Mouse (Mus musculus) stomach, embryonic 14.5 days (tissue): ENCODE measurements around the gene Smim27. TPM values are rescaled to one million over a fixed set of nuclear protein-coding genes. Genes with fewer than 3 reads are reported as not detected.
A peak's percentile ranks its signal among the peaks of the same experiment; 100 is the strongest.
"Not testable (repeated sequence)": the region's sequence is repeated elsewhere in the genome, so short reads cannot be mapped to it uniquely, and the experiment has no call there.

Experiments
- ATAC-seq: fragments of 200-750 bp; cut with Nextera tagmentation; 2 replicates; pipeline ENCODE4 v1.8.0; 2017; ENCODE audit warnings: low read depth, moderate TSS enrichment; ENCODE audit not compliant: insufficient number of reproducible peaks, insufficient read depth, low FRiP score
- H3K27ac ChIP-seq: fragments of 300-500 bp; sonication (generic); 2 replicates; pipeline ENCODE4 v1.5.1; 2014; ENCODE audit warnings: mild to moderate bottlenecking, low read length, moderate library complexity, mixed read lengths
- H3K27me3 ChIP-seq: fragments of 300-500 bp; sonication (generic); 2 replicates; pipeline ENCODE4 v1.6.1; 2014; ENCODE audit warnings: low read length, control low read depth, mixed read lengths; ENCODE audit not compliant: control insufficient read depth, insufficient read depth
- H3K36me3 ChIP-seq: fragments of 300-500 bp; sonication (generic); 2 replicates; pipeline ENCODE4 v1.6.1; 2014; ENCODE audit warnings: mild to moderate bottlenecking, control low read depth, low read length, moderate library complexity, mixed read lengths; ENCODE audit not compliant: control insufficient read depth, insufficient read depth
- H3K4me1 ChIP-seq: fragments of 300-500 bp; sonication (generic); 2 replicates; pipeline ENCODE4 v1.6.1; 2014; ENCODE audit warnings: low read length, control low read depth, mixed read lengths; ENCODE audit not compliant: control insufficient read depth, insufficient read depth
- H3K4me2 ChIP-seq: fragments of 300-500 bp; sonication (generic); replicated peaks from 2 replicates; pipeline ENCODE4 v1.6.1; 2014; ENCODE audit warnings: low read depth, low read length, control low read depth
- H3K4me3 ChIP-seq: fragments of 300-500 bp; sonication (generic); 2 replicates; pipeline ENCODE4 v1.5.1; 2014; ENCODE audit warnings: low read depth, low read length, control low read depth
- H3K9ac ChIP-seq: fragments of 300-500 bp; sonication (generic); replicated peaks from 2 replicates; pipeline ENCODE4 v1.6.1; 2014; ENCODE audit warnings: low read depth, mild to moderate bottlenecking, control low read depth, low read length, moderate library complexity, mixed read lengths
- H3K9me3 ChIP-seq: fragments of 300-500 bp; sonication (generic); 2 replicates; pipeline ENCODE4 v1.6.1; 2016; ENCODE audit warnings: low read depth, low read length, control low read depth; ENCODE audit not compliant: control insufficient read depth
- WGBS: fragments of 180-500 bp; shearing (Covaris S2); extraction: QIAGEN DNeasy Blood & Tissue Kit; methylation state at CpG from one replicate; pipeline ENCODE4 v1.1.7; 2014; 5-methylcytosine and 5-hydroxymethylcytosine counted together
- polyA plus RNA-seq: library from polyadenylated mRNA; unstranded; fragments of >200 nt; fragmentation: Nextera tagmentation; extraction: Ambion mirVana; gene quantifications from 2 replicates; pipeline ENCODE4 v1.2.1, GENCODE M21; 2014

Smim27 gene
- polyA plus RNA-seq, 1 experiment from 2014 or later, result 48.8 TPM

DNA sequence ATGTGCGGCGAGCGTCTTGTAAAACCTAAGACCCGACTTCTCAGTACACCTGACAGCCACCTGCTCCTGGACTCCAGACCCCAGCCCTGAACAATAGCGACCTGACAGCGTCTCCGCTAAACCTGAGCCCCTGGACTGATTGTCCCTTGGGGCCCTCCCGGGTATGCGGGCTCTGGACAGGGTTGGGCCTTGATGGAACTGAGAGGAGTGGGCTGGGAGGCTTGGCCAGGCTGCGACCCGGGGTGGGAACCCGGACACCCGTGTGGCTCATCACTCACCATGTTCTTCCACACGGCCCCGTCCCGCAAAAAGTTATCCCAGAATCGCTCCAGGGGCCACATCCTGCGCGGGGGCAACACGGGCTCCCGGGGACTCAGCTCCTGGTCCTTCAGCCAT, 9.5 kb downstream of the Smim27 start:
- Histone ChIP-seq H3K9ac (peak overlapping the region; percentile 85), H3K36me3 (peaks cover 6% of the 10 kb centered on the region; the same call in 1 of the 2 replicates), H3K27me3 (no peaks in the 10 kb centered on the region), H3K9me3 (no peaks in the 10 kb centered on the region), H3K4me3 (peak overlapping the region; percentile 80), H3K4me2 (peak overlapping the region; percentile 77), H3K27ac (no peak overlapping the region), H3K4me1 (peaks cover 3% of the 10 kb centered on the region)
- peak; percentile 53 for ATAC-seq
- WGBS, result 1% methylated on average over 21 of the region's 21 CpGs

DNA sequence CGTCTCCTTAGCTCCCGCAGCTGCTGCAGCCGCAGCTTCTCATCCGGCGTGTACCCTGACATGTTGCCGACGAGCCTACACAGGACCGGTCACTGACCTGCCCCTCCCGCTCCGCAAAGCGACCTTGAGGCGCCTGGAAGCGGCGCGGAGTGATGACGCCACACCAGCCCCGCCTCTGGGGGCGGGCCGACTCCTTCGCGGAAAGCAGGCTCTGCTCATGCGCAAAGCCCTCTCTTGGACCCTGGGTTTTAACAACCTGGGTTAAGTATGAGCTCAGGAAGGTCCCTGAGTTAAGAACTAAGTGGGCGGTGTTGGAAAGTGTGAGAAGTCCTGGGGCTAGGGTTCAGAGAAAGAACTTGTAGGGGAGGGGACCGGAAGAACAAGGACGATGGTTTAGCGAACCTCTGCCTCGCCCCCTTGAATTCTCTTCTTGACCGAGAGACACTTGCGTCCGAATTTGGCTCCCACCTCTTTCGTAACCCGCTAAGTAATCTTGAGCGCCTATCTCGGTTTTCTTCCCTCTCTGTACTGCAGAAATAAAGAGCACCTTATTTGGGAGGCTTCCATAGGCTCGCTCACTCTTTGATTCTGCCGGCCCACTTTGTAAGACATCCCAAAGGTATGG, 10.0 kb downstream of the Smim27 start, which contains the start of gene Ndufb6:
Ndufb6 (minus strand) TSS at position 146 of the 625 bp plus-strand sequence.
- peaks cover 6% of the 10 kb centered on the region; the same call in 1 of the 2 replicates for H3K36me3 ChIP-seq
- H3K4me3 ChIP-seq, result peak within 1 kb of the TSS; percentile 80
- peak within 1 kb of the TSS; percentile 85 for H3K9ac ChIP-seq
- under 1% methylated on average over 36 of the region's 36 CpGs for WGBS
- ATAC-seq, result peak; percentile 93
- H3K27ac ChIP-seq, result peak within 1 kb of the TSS; percentile 81; the same call in 1 of the 2 replicates
- peak within 1 kb of the TSS; percentile 77 for H3K4me2 ChIP-seq
- no peaks in the 10 kb centered on the region for H3K9me3 ChIP-seq
- H3K27me3 ChIP-seq, result no peaks in the 10 kb centered on the region
- H3K4me1 ChIP-seq, result peaks cover 3% of the 10 kb centered on the region

DNA sequence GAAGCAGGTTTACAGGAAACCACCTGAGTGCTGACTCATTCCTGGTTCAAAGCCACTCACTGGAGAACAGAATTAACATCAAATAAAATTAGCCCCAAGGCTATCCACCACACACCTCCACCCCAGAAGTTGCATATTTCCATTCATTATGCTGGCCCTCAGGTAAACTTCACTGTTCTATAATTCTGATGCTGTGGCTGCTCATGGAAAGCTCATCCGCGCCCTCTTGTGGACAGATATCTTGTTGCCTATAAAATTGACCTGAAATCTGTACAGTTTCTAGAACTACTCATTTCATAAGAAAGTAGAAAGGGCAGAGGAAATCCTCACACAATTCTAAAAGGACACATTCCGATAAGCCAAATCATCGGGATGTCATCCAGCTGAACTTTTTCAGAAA, 16.2 kb downstream of the Smim27 start:
- Histone ChIP-seq H3K9me3 (peaks cover 2% of the 10 kb centered on the region; the same call in 1 of the 2 replicates), H3K27me3 (no peaks in the 10 kb centered on the region), H3K4me2 (no peak overlapping the region), H3K27ac (no peak overlapping the region), H3K4me1 (no peaks in the 10 kb centered on the region), H3K36me3 (no peaks in the 10 kb centered on the region), H3K9ac (no peak overlapping the region), H3K4me3 (no peak overlapping the region)
- WGBS, result 17% methylated on average over 4 of the region's 4 CpGs
- no peak for ATAC-seq

GRCm38 (mm10) chr4:40287415-40287814, 18.0 kb downstream of the Smim27 start:
- no peak overlapping the region for H3K4me3 ChIP-seq
- H3K4me2 ChIP-seq, result no peak overlapping the region
- no peak for ATAC-seq
- H3K9ac ChIP-seq, result no peak overlapping the region
- H3K27me3 ChIP-seq, result no peaks in the 10 kb centered on the region
- no peaks in the 10 kb centered on the region for H3K4me1 ChIP-seq
- peaks cover 3% of the 10 kb centered on the region; the same call in 1 of the 2 replicates for H3K9me3 ChIP-seq
- WGBS, result 72% methylated on average over 6 of the region's 6 CpGs
- H3K27ac ChIP-seq, result no peak overlapping the region
- no peaks in the 10 kb centered on the region for H3K36me3 ChIP-seq

- Histone ChIP-seq H3K4me1 (no peaks in the 10 kb centered on the region), H3K27ac (no peak overlapping the region), H3K4me3 (no peak overlapping the region), H3K9ac (no peak overlapping the region), H3K27me3 (no peaks in the 10 kb centered on the region), H3K9me3 (peaks cover 6% of the 10 kb centered on the region; the same call in 1 of the 2 replicates), H3K4me2 (no peak overlapping the region), H3K36me3 (no peaks in the 10 kb centered on the region)
- no peak for ATAC-seq
- WGBS, result 81% methylated on average over 2 of the region's 2 CpGs
Observed at GRCm38 (mm10) chr4:40289046-40289445, 19.7 kb downstream of the Smim27 start.

DNA sequence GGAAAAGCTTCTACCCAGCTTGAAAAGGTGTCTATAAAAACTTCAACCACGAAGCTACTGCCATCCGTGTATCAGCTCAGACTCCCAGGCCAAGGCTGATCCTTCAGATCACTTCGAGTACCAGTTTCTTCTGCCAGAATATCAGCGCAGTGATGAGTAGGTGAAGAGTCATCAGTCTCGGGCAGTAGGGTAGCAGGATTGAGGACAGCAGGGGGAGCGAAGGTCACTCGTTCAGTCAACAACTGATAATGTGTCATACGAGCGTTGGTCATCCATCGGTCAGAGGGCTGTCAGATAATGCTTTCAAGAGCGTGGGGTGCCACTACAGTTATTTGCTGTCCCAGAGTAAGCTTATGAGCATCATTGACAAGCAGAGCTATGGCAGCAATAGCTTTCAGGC, 22.1 kb downstream of the Smim27 start:
- not testable (repeated sequence) for H3K4me2 ChIP-seq, H3K27ac ChIP-seq, H3K9me3 ChIP-seq, H3K4me1 ChIP-seq, H3K4me3 ChIP-seq, H3K36me3 ChIP-seq, H3K9ac ChIP-seq, H3K27me3 ChIP-seq, ATAC-seq
- 91% methylated on average over 11 of the region's 11 CpGs for WGBS

- Histone ChIP-seq H3K9me3 (no peaks in the 10 kb centered on the region; the same call in 1 of the 2 replicates), H3K36me3 (no peaks in the 10 kb centered on the region), H3K4me1 (no peaks in the 10 kb centered on the region), H3K4me3 (no peak overlapping the region), H3K9ac (no peak overlapping the region), H3K27ac (no peak overlapping the region), H3K4me2 (no peak overlapping the region), H3K27me3 (no peaks in the 10 kb centered on the region)
- no peak for ATAC-seq
- WGBS, result 60% methylated on average over 5 of the region's 5 CpGs
Observed at GRCm38 (mm10) chr4:40299169-40299568, 29.8 kb downstream of the Smim27 start.

DNA sequence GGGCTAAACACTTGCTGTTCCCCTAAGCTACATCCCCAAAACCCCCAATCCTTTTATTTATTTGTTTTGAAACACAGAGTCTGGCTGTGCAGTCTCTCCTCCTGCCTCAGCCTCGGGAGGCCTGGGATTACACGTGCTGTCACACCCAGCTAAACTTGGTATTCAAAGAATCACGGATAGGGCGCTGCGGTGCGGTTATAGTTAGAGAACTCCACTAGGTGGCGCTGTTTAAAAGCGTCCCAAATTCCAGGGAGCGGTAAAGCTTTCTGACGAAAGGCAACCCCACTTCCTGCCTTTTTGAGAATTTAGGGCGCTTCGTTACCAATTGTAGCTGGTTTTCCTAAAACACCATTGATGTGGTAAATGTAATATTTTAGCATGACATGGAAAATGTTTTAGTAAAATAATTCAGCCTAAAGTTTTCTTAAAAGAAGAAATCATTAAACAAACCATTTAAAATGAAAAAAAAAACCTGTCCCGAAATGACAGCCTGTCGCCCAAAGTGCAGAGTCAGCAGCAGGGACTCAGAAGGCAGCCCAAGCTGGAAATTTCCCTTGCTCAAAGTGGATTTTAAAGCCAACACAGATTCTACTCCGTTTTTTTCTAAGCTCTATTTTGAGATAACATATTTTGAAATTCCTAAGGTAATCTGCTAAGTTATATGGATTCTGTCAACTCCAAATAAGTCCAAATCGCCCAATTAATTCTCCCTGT, 31.9 kb downstream of the Smim27 start:
- Histone ChIP-seq H3K4me2 (peak overlapping the region; percentile 28), H3K9ac (no peak overlapping the region), H3K27ac (no peak overlapping the region), H3K27me3 (no peaks in the 10 kb centered on the region), H3K4me3 (no peak overlapping the region), H3K9me3 (no peaks in the 10 kb centered on the region), H3K36me3 (no peaks in the 10 kb centered on the region), H3K4me1 (no peaks in the 10 kb centered on the region)
- peak; percentile 81 for ATAC-seq
- WGBS, result 9% methylated on average over 16 of the region's 16 CpGs
